Mouse (Mus musculus): Measurements from ENCODE around the gene Acer1. TPM values are rescaled to one million over a fixed set of nuclear protein-coding genes. Genes with fewer than 3 reads are reported as not detected.

The Acer1 gene
- not detected in 2 replicates for polyA plus RNA-seq (2015; fragmentation: Nextera tagmentation; extraction: Ambion mirVana)

DNA sequence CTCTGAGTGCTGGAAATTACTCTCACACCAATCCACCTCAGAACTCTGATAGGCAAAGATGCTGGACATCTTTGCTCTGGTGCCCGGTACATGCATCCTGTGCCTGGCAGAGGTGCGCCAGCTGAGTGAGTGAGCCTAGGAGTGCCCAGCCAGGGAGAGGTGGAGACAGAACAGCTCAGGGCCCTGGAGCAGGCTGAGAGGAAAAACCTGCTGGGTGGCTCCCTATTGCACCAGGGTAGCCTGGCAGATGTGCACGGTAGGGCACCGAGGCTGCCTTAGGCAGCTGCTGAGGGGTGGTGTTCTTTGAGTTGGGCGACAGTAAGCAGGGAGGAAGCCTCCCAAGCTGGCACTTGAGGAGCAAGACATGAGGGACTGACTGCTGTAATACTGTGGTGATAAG is at the start of gene Acer1:
Gene Acer1, minus strand, starts transcription at position 114 of the 400 bp plus-strand sequence.
- WGBS, result 87% methylated on average over 5 of the region's 5 CpGs
- no peaks in the 10 kb centered on the region for H3K9me3 ChIP-seq
- no peaks in the 10 kb centered on the region for H3K36me3 ChIP-seq
- H3K4me2 ChIP-seq (replicated peaks), result no peak within 1 kb of the TSS
- H3K4me1 ChIP-seq (replicated peaks), result no peaks in the 10 kb centered on the region
- H3K27me3 ChIP-seq, result no peaks in the 10 kb centered on the region
- ATAC-seq, result no peak
- H3K9ac ChIP-seq (replicated peaks), result no peak within 1 kb of the TSS
- no peak within 1 kb of the TSS for H3K4me3 ChIP-seq (replicated peaks)
- no peak within 1 kb of the TSS for H3K27ac ChIP-seq

DNA sequence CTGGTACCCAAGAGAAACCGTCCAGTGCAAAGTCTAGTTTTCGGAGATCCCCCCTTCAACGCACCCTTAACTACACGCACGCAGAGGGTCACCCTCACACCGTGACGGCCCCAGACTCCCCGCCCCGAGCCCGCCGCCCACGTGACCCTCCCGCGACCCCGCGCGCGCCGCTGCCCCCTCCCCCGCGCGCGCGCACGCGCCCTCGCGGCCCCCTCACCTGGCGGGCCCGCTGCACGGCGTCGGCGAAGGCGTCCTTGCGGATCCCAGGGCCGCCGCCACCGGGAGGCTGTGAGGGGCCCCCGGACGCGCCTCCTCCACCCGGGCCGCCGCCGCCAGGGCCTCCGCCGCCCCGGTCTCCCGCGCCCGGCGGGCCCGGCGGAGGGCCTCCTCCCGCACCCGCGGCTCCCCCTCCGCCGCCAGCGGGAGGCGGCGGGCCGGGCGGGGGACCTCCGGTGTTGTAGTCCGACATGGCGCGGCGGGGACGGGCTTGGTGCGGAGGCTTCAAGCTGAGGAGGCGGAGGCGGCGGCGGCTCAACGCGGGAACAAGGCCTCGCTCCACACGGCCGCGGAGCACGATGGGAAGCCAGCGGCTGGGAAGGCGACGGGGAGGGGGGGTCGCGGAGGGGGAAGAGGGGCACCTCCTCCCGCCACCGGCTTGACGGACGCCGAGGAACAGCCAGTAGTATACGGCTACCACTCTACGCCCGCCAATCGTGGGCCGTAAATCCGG is 49.2 kb upstream of the Acer1 start, which contains the start of gene Khsrp:
Gene Khsrp, minus strand, starts transcription at position 592 of the 730 bp plus-strand sequence.
- ATAC-seq, result no peak

DNA sequence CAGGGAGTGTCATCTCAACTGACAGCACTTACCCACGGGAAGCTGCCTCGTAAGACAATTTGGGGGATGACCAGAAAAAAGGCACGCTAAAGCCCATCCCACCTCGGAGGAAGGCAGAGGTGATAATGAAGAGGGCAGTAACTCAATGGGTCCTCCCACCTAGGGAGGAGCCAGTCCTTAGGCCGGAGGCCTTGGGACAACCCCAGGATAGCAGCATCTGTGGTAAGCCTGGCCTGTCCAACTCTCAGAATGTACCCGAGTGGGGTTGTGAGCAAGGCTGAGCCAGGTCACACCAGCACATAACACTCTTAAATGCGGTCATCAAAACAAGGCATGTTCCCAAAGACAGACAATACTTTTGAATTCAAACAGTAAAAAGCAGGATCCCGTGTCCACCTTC is 47.8 kb upstream of the Acer1 start:
- peak overlapping the region; percentile 93 for H3K4me3 ChIP-seq (replicated peaks)
- no peak overlapping the region for H3K27ac ChIP-seq
- peaks cover 42% of the 10 kb centered on the region for H3K36me3 ChIP-seq

More for the DNA sequence above, 49.2 kb upstream of the Acer1 start, which contains the start of gene Khsrp:
- Histone ChIP-seq H3K4me3 (replicated peaks) (peak within 1 kb of the TSS; percentile 93), H3K27ac (peak within 1 kb of the TSS; percentile 94), H3K4me2 (replicated peaks) (peak within 1 kb of the TSS; percentile 94), H3K9me3 (no peaks in the 10 kb centered on the region), H3K9ac (replicated peaks) (peak within 1 kb of the TSS; percentile 99), H3K27me3 (peaks cover 4% of the 10 kb centered on the region; the same call in 1 of the 2 replicates), H3K36me3 (peaks cover 28% of the 10 kb centered on the region), H3K4me1 (replicated peaks) (peaks cover 25% of the 10 kb centered on the region)
- under 1% methylated on average over 76 of the region's 99 CpGs for WGBS

DNA sequence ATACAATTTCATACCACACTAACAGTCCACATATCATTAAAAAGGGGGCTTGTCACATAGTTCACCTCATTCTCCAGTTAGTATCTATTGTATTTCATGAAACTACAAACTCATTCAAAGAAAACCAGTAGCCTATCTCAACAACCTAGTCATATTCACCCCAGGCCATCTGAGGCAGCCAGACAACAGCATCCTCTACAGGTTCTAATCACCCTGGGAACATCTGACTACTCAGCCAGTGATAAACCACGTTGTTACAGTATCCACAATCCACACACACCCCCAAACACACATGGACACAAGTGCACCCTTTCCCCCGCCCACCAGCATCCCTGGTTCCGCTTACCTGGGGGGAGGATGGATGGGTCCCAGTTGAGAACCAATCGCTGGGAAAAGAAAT is 45.5 kb upstream of the Acer1 start:
- Histone ChIP-seq H3K4me3 (replicated peaks) (no peak overlapping the region), H3K9ac (replicated peaks) (no peak overlapping the region; the same call in 1 of the 2 replicates), H3K36me3 (peaks cover 64% of the 10 kb centered on the region), H3K4me1 (replicated peaks) (peaks cover 23% of the 10 kb centered on the region), H3K9me3 (no peaks in the 10 kb centered on the region), H3K27me3 (no peaks in the 10 kb centered on the region), H3K4me2 (replicated peaks) (no peak overlapping the region), H3K27ac (no peak overlapping the region)
- 93% methylated on average over 4 of the region's 4 CpGs for WGBS
- ATAC-seq, result no peak

More for the DNA sequence above, 47.8 kb upstream of the Acer1 start:
- Histone ChIP-seq H3K9ac (replicated peaks) (peak overlapping the region; percentile 99), H3K27me3 (no peaks in the 10 kb centered on the region), H3K4me1 (replicated peaks) (peaks cover 25% of the 10 kb centered on the region), H3K4me2 (replicated peaks) (peak overlapping the region; percentile 94), H3K9me3 (no peaks in the 10 kb centered on the region)
- ATAC-seq, result no peak
- 55% methylated on average over 8 of the region's 8 CpGs for WGBS

DNA sequence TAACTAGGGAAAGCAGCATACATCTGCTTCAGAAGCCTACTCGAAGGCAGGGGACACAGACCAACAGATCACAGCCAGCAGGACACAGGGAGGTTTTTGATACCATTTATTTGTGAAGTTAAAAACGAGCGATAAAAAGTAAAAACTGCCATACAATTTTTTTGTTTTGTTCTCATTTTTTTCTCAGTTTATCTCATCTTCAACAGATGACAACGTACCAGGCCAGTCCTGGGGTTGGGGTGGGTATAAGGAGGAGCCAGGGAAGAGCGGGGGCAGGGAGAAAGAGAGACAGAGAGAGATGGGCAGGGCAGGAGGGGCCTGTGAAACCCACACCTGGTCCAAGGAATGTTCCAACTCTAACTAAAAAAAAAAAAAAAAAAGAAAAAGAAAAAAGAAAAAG is 39.0 kb upstream of the Acer1 start:
- no peak overlapping the region for H3K27ac ChIP-seq
- H3K9ac ChIP-seq (replicated peaks), result no peak overlapping the region
- no peaks in the 10 kb centered on the region for H3K27me3 ChIP-seq
- no peak overlapping the region for H3K4me2 ChIP-seq (replicated peaks)
- H3K4me1 ChIP-seq (replicated peaks), result no peaks in the 10 kb centered on the region
- no peak for ATAC-seq
- peaks cover 64% of the 10 kb centered on the region for H3K36me3 ChIP-seq
- H3K9me3 ChIP-seq, result no peaks in the 10 kb centered on the region
- H3K4me3 ChIP-seq (replicated peaks), result no peak overlapping the region
- 95% methylated on average over 5 of the region's 5 CpGs for WGBS

DNA sequence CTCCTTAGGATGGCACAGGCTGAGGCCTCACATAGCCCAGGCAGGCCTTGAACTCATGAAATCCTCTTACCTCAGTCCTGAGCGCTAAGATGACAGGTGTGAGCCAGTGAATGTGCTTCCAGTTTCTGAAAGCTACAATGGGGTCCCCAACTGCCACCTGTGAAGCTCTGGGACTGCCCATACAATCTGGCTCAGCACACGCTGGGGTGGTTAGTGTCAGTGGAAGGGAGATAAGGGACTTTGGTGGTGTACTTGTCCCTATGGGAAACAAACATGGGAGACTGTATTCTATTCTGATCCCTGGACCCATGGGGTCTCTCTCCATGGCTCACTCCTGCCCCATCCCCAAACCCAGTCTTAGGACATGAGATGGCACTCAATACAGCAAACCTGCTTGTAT is 37.8 kb upstream of the Acer1 start:
- H3K4me2 ChIP-seq (replicated peaks), result no peak overlapping the region
- H3K9me3 ChIP-seq, result no peaks in the 10 kb centered on the region
- H3K4me1 ChIP-seq (replicated peaks), result no peaks in the 10 kb centered on the region
- no peaks in the 10 kb centered on the region for H3K27me3 ChIP-seq
- WGBS, result 87% methylated on average over 2 of the region's 2 CpGs
- peaks cover 52% of the 10 kb centered on the region for H3K36me3 ChIP-seq
- no peak for ATAC-seq
- H3K27ac ChIP-seq, result no peak overlapping the region
- H3K9ac ChIP-seq (replicated peaks), result no peak overlapping the region
- H3K4me3 ChIP-seq (replicated peaks), result no peak overlapping the region

DNA sequence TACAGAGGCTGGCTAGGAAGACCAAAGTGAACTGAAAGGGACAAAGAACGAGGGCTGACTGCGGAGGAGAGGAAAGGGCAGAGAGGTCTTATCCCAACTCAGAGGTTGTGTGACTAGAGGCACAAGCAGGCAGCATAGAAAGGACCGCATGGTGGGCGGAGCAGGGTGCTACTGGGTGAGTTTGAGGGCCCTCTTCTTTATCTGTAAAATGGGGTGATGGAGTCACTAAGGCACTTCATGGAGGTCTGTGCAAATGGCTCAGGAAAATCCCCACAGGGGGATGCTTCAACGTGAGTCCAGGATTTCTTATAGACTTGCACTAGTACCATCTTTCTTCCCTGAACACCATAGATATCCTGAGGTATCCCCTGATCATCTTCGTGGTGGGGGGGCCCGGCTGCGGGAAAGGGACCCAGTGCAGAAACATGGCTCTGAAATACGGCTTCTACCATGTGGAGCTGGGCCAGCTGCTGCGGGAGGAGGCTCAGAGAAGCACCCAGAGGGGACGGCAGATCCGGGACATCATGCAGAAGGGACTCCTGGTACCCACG is 30.4 kb upstream of the Acer1 start:
- ATAC-seq, result peak; percentile 2; the same call in 1 of the 2 replicates

DNA sequence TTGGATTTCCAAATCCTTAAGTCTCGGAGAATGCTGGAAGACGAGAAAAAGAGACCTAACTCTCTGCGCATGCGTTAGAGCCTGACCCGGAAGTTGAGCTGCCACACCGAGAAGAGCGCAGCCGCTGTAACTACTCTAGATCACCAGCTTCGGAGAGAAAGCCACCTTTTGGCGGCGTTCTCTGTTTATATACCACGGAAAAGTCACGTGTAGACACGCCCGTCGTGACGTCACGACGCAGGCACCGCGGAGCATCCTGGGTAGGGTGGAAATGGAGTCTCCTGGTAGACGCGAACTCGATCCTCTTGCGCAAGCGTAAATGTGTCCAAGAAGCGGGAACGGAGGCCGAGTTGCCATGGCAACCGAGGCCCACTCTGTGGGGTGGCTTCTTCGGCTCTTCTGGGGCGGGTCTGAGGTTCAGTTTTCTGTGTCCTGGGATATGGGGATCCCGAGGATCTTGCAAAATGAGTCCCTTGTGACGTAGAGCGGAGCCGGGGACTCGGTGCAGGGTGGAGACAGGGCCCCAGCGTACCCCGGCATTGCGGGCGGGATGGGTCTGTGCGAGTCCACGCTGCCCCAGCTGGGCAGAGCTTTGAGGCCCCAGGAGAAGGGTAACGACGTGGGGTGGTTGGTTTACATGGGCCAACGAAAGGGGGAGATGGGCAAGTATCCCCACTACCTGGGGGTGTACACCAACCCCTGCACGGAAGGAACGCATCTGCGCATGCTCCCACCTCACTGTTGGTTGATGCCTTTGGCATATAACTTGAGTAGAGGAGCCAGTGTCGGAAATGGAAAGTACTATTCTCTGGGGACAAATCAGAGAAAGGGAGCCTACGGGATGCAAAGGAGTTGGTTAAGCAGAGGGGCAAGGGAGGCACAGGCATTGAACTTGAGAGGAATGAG is 29.6 kb upstream of the Acer1 start, which contains the start of the genes Gtf2f1 and Gm17949:
Gene Gtf2f1, minus strand, starts transcription at position 53 of the 906 bp plus-strand sequence.
Gene Gm17949, plus strand, starts transcription at position 234 of the 906 bp plus-strand sequence.
- Histone ChIP-seq H3K9ac (replicated peaks) (peak within 1 kb of the TSS; percentile 78), H3K9me3 (no peaks in the 10 kb centered on the region), H3K4me2 (replicated peaks) (peak within 1 kb of the TSS; percentile 86), H3K4me1 (replicated peaks) (peaks cover 23% of the 10 kb centered on the region), H3K36me3 (peaks cover 30% of the 10 kb centered on the region), H3K4me3 (replicated peaks) (peak within 1 kb of the TSS; percentile 66), H3K27me3 (no peaks in the 10 kb centered on the region), H3K27ac (peak within 1 kb of the TSS; percentile 95)
- peak; percentile 92 for ATAC-seq
- WGBS, result under 1% methylated on average over 51 of the region's 51 CpGs

More for the DNA sequence above, 30.4 kb upstream of the Acer1 start:
- peak overlapping the region; percentile 66 for H3K4me3 ChIP-seq (replicated peaks)
- 71% methylated on average over 13 of the region's 13 CpGs for WGBS
- H3K9ac ChIP-seq (replicated peaks), result peak overlapping the region; percentile 77; the same call in 1 of the 2 replicates
- no peaks in the 10 kb centered on the region for H3K9me3 ChIP-seq
- H3K27me3 ChIP-seq, result no peaks in the 10 kb centered on the region
- H3K27ac ChIP-seq, result peak overlapping the region; percentile 95
- peak overlapping the region; percentile 70 for H3K4me2 ChIP-seq (replicated peaks)
- H3K4me1 ChIP-seq (replicated peaks), result peaks cover 23% of the 10 kb centered on the region
- peaks cover 22% of the 10 kb centered on the region for H3K36me3 ChIP-seq

DNA sequence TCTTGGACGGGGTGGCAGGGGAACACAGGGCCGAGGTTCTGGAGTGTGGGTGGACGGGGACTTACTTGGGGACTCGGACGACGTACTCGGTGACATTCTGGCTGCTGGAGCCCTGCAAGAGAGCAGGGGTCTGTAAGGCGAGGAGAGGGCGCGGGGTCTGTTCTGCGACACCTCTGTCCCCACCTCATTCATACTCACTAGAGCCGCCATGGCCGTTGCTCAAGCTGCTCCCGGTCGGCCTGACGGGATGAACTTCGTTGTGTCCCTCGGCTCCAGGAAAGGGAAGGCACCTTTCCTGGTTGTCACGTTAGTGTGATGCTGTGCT is 28.9 kb upstream of the Acer1 start:
- H3K27ac ChIP-seq, result peak overlapping the region; percentile 59
- H3K4me2 ChIP-seq (replicated peaks), result peak overlapping the region; percentile 86
- H3K4me3 ChIP-seq (replicated peaks), result peak overlapping the region; percentile 66
- H3K9ac ChIP-seq (replicated peaks), result peak overlapping the region; percentile 78
- no peaks in the 10 kb centered on the region for H3K27me3 ChIP-seq
- peak; percentile 72 for ATAC-seq
- peaks cover 36% of the 10 kb centered on the region for H3K36me3 ChIP-seq
- WGBS, result under 1% methylated on average over 19 of the region's 19 CpGs
- H3K9me3 ChIP-seq, result no peaks in the 10 kb centered on the region
- H3K4me1 ChIP-seq (replicated peaks), result peaks cover 23% of the 10 kb centered on the region

DNA sequence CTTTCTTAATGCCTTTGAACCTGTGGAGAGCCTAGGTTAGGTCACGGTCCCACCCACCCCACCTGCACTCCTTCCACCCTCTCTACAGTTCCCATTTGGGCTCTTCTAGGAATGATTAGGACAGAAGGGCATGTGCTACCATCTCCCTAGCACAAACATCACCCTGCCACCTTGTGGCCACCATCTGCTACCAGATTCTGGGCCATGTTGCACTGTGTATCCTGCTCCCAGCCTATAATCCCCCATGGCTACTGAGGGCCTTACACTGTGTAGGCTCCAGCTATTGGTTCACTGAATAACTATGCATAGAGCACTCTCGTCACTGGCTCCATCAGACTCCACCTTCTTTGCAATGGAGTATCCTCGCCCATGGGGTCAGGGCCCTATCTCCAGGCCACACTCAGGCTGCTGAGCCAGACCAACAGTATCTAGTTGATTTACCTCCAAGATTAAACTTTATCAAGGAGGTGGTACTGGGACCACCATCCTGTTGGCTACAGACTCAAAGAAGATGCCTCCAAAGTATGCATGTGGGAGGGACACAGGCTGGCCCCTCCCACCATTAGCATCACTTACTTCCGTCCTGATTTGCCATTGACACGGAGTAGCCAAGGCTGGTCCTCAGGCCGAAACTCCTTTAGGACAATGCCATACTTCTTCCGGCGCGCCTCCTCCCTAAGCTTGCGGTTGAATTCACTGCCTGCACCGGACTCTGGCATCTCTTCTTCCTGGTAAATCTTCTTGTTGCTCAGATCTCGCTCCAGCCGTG is 25.4 kb upstream of the Acer1 start:
- Histone ChIP-seq H3K36me3 (peaks cover 72% of the 10 kb centered on the region), H3K27me3 (no peaks in the 10 kb centered on the region), H3K4me3 (replicated peaks) (no peak overlapping the region), H3K27ac (no peak overlapping the region), H3K4me2 (replicated peaks) (no peak overlapping the region), H3K9me3 (no peaks in the 10 kb centered on the region), H3K9ac (replicated peaks) (no peak overlapping the region), H3K4me1 (replicated peaks) (peaks cover 19% of the 10 kb centered on the region)
- no peak for ATAC-seq
- 94% methylated on average over 13 of the region's 13 CpGs for WGBS

DNA sequence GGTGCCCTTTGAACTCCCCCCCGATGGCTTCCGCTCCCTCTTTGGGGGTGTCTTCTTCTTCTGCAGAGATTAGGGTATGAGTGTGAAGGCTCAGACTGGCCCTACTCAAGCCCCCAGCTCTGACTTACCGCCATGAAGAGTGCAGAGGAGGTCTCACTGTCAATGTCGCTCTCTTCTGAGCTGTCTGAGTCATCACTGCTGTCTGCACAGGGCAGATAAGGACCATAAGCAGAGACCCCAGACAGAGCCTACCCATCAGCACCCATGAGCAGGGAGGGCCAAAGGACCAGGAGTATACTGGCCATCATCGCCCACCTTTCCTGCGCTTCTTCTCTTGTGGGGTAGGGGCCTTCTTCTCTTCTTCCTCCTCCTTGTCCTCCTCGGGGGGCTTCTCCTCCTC is 22.1 kb upstream of the Acer1 start:
- H3K9ac ChIP-seq (replicated peaks), result no peak overlapping the region
- no peak for ATAC-seq
- H3K27me3 ChIP-seq, result no peaks in the 10 kb centered on the region
- H3K27ac ChIP-seq, result no peak overlapping the region
- 92% methylated on average over 7 of the region's 7 CpGs for WGBS
- no peaks in the 10 kb centered on the region for H3K4me1 ChIP-seq (replicated peaks)
- peaks cover 75% of the 10 kb centered on the region for H3K36me3 ChIP-seq
- no peak overlapping the region for H3K4me3 ChIP-seq (replicated peaks)
- H3K4me2 ChIP-seq (replicated peaks), result no peak overlapping the region
- H3K9me3 ChIP-seq, result no peaks in the 10 kb centered on the region
